Mouse (Mus musculus): ENCODE results near the gene Prkca.
A peak's percentile ranks its signal among the peaks of the same experiment; 100 is the strongest.

DNA sequence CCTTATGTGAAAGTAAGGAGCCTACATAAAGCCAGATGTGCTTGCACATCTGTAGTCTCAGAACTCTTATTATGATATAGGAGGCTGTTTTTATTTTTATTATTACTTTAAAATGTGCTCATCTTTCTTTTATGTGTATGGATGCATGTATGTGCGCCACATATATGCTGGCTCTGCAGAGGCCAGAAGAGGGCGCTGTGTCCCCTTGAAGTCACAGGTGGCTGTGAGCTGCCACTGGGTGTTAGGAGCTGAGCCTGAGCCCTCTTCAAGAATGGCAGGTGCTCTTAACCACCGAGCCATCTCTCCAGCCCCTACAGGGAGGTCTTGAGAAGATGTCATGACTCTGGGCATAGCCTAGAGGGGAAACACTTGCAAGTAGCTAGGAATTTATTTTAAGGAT is 452.4 kb downstream of the Prkca start:
- no peak for TF ChIP-seq POLR2A (IDR thresholded peaks at IDR 0.05; ENCODE audit: control insufficient read depth, low read depth, low read length)
- peak; percentile 61; the same call in 1 of the 2 replicates for TF ChIP-seq CTCF (IDR thresholded peaks at IDR 0.05; ENCODE audit: control insufficient read depth, insufficient read depth, insufficient replicate concordance, low read depth, low read length)
